Mouse (Mus musculus): ENCODE measurements at regions not wholly inside any gene's neighbourhood (a gene's known extent, or its start where the extent isn't known, plus 50 kb on each side); places are given as distances from the start of the nearest gene placed in this dataset.

GRCm38 (mm10) chr19:54460426-54461170 lies 416.6 kb downstream of the Adra2a start:
- DNase-seq (ENCODE audit: low spot score in 2 of 2) = peak; percentile 18 to 26

DNA sequence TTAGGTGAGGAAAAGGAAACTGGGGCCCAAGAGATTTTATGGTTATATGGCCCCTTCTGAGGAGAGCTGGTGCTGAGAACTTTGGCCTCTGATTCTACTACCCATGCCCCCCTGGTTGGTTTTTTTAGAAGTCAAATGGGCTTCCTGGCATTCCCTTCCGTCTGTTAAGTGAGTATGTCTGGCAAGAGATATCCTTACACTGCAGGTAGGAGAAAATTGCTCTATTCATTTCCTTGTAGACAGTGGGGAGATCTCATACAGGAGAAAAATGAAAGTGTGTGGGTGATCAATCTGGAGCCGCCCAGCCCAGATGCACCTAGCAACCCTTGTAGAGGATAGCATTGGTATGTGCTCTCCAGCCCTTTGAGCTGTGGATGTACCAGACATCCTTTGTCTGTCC lies 418.5 kb downstream of the Adra2a start:
- DNase-seq (ENCODE audit: low spot score in 2 of 2) = no peak

GRCm38 (mm10) chr19:54470034-54470433 lies 426.1 kb downstream of the Adra2a start:
- DNase-seq (ENCODE audit: low spot score in 2 of 2) = no peak

- no peak for DNase-seq (ENCODE audit: low spot score in 2 of 2)
These were observed 454.1 kb downstream of the Adra2a start for GRCm38 (mm10) chr19:54498066-54498465.

DNA sequence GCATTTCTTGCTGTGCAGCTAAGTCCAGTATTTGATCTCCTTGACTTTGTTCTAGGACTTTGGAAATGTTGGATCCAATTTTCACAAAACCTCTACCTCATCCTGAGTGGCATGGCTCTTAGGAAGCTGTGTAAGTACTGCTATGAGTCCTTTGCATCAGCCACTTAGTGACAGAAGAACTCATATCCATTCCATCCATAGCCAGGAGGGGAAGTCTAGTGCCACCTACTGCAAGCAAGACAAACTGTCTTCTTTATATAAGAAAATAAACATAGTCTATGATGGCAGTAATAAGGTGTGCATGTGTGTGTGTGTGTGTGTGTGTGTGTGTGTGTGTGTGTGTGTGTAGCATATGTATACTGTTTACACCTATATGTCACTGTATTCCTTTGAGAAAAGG lies 489.9 kb downstream of the Adra2a start:
- DNase-seq (ENCODE audit: low spot score in 2 of 2) = peak in 1 of 2 experiments; percentile 16

- no peak for DNase-seq (ENCODE audit: low spot score in 2 of 2)
These were observed 511.4 kb downstream of the Adra2a start for GRCm38 (mm10) chr19:54555351-54555750.

- DNase-seq (ENCODE audit: low spot score in 2 of 2) = no peak
These were observed 514.0 kb downstream of the Adra2a start for GRCm38 (mm10) chr19:54557984-54558383.

DNA sequence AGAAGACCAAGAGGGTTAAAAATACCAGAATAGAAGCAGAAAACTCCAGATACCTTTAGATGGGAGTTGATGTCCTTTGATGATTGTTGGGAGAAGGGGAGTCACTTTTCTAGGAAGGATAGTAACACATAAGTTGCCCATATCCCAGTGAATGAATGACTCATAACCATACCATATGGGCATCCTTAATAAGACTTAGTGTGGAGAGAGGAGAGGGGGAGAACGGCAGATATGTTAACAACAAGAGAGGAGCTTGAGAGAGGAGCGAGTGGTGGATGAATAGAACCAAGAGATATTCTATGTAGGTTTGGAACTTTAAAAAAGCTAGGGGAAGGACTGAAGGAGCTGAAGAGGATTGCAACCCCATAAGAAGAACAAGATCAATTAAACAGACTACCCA lies 539.6 kb downstream of the Adra2a start:
- DNase-seq (ENCODE audit: low spot score in 2 of 2) = no peak

DNA sequence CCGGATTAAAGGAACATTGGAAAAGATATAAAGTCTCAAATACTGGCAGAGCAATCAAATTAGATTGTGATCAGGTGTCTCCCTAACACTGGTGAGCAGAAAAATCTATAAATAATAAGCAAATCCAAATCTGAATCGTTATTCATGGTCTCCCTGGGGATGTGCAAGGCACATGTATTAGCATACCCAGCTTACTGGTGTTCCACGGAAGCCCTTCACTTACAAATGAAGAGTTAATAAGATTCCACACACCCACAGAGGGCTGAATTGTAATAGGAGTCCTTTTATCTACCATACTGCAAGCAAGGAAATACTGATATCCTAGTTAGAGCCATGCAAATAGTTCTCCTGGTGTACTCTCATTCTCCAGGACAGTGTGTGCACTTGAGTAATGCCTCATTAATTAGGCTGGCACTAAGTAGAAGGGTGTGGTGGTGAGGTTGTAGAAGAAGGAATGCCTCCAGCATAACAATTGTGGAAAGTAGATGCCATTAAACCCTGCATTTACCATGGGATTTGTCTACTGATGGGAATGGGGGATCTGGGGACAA lies 540.8 kb downstream of the Adra2a start:
- DNase-seq (ENCODE audit: low spot score in 2 of 2) = no peak

DNA sequence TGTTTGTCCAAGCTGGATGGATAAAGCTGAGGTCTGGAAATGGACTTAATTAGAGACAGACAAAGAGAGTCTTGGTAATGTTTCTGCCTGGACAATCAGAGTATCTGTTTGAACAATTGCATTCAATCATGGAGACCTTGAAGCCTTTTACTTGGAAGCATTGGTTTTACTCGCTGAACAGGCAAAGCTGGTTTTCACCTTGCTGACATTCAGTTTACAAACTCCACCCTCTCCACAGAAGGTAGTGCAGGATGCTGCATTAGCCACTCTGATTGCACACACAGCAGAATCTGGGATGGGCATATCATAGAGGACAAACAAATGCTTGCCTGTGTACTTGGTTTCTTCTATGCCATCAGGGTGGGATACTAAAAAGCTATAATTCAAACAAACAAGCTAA lies 541.4 kb downstream of the Adra2a start:
- no peak for DNase-seq (ENCODE audit: low spot score in 2 of 2)

GRCm38 (mm10) chr19:54603345-54603744 lies 523.7 kb downstream of the Gpam start:
- DNase-seq (ENCODE audit: low spot score in 2 of 2) = no peak

DNA sequence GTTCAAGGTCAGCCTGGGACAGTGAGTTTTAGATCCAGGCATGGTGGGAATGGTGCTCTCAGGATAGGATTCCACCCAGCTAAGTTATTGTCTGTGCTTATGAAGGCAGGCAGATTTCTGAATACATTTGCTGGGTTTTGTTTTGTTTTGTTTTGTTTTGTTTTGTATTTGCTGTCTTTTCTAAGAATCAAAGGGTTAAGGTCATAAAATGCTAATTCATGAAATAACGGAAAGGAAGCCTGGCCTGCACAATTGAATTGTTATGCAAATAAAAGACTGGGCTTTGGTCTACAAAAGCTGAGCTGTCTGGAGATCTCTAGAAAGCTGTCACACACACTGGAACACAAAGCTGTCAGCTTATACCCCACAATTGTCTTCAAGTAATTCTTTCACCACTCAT lies 521.7 kb downstream of the Gpam start:
- no peak for DNase-seq (ENCODE audit: low spot score in 2 of 2)

- DNase-seq (ENCODE audit: low spot score in 2 of 2) = no peak
These were observed 510.1 kb downstream of the Gpam start for GRCm38 (mm10) chr19:54616924-54617323.

Data from layer of hippocampus, postnatal 10 days (tissue).